Mouse (Mus musculus): ENCODE measurements at regions not wholly inside any gene's neighbourhood (a gene's known extent, or its start where the extent isn't known, plus 50 kb on each side); places are given as distances from the start of the nearest gene placed in this dataset.

DNA sequence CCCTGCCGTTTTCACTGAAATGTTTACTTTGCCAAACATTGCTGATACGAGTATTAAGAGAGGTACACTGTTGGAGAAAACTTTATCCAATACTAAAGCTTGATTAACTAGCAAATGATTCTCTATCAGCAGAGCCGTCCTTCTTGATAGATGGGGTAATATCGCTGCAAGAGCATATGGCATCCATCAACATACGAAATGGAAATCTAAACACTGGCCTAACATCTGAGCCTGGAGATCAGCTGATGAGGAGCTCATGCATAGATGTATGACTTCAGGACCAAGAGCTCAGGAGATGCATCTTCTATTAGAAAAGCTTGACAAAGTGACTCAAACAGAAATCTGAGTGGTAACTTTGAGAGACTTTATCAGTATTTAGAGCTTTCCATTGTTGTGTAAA, 666.5 kb downstream of the Defb40 start:
- DNase-seq = no peak

GRCm38 (mm10) chr8:18310927-18311326, 667.1 kb downstream of the Defb40 start:
- no peak for DNase-seq

GRCm38 (mm10) chr8:18287536-18288237, 690.4 kb downstream of the Defb40 start:
- DNase-seq = peak; percentile 74

- peak; percentile 67 for DNase-seq
These were observed 698.1 kb downstream of the Defb40 start for GRCm38 (mm10) chr8:18279932-18280331.

- peak; percentile 35 for DNase-seq
These were observed 709.8 kb downstream of the Defb40 start for GRCm38 (mm10) chr8:18268301-18268700.

GRCm38 (mm10) chr8:18258287-18258961, 719.6 kb downstream of the Defb40 start:
- DNase-seq = no peak

GRCm38 (mm10) chr8:18246299-18246698, 731.8 kb downstream of the Defb40 start:
- DNase-seq = no peak

GRCm38 (mm10) chr8:18217599-18217998, 760.5 kb downstream of the Defb40 start:
- DNase-seq = no peak

DNA sequence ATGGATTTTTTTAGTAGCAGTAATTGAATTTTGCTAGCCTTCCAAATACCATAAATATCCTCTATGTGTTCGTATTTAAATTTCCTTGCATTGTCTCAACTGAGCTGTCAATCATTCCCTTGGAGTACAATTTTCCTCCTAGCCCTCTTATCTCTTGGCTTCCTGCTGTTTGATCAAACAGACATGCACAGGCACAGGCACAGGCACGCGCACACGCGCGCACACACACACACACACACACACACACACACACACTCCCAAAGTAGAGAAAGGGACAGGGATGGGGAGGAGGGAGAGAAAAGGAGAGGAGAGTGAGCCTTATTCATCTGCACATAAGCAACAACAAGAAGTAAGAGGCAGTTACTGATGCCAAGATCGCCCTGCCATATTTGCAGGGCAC, 760.9 kb downstream of the Defb40 start:
- DNase-seq = no peak

GRCm38 (mm10) chr8:18216516-18216915, 761.5 kb downstream of the Defb40 start:
- DNase-seq = no peak

GRCm38 (mm10) chr8:18210067-18210466, 768.0 kb downstream of the Defb40 start:
- no peak for DNase-seq

GRCm38 (mm10) chr8:18208658-18209057, 769.4 kb downstream of the Defb40 start:
- DNase-seq = no peak

DNA sequence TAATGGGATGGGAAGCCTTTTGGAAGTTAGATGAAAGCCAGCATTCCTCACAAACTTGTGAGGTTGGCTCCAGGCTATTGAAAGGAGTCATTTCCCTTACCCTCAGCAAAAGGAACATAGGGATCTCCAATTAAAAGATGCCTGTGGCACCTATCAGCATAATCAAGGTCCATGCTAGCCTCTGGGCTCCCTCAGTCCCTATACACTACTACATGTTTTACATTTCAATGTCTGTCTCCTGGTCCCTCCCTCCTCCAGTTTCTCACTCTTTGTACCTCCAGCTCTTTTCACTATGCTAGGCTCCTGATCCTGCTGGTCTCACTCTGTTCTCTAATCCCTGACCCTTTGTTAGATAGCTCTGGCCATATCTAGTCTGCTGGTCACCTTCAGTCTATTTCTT, 790.6 kb downstream of the Defb40 start:
- DNase-seq = no peak

GRCm38 (mm10) chr8:18175544-18176092, 802.4 kb downstream of the Defb40 start:
- no peak for DNase-seq

DNA sequence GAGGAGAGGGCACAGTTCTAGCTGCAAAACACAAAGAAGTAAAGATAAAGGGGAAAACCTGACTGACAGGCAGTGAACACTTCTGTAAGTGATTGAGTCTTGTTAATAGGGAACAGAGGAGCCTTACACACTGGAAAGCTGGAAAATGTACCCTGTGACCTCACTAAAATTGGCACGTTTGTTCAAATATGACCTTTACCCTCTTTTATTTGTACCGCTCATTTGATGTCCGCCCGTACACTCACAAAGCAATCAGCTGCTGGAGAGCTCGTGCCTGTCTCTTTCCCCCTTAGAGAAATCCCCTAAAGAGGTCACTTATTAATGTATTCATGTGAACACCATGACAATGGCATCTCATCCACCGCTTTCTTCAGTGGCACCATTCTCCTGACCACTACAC, 819.4 kb downstream of the Defb40 start:
- DNase-seq = no peak

- DNase-seq = no peak
These were observed 862.6 kb downstream of the Defb40 start for GRCm38 (mm10) chr8:18115333-18116044.

DNA sequence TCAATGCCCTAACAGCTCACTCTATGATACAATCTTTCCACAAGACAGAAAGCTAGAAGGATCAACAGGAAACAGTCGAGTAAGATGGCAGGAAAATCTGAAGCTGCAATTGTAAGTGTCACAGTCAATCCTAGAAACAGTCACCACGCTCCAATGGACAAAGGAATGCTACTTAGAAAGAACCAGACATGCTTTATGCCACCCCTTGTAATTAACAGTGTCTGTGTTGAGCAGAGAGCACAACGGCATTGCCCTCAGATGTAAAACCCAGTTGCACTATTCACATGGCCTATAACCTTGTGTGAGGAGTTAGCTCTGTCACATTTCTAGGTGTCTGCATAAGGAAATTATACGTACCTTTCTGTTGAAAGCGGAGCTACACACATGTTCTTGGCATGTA, 864.8 kb downstream of the Defb40 start:
- DNase-seq = peak; percentile 1

GRCm38 (mm10) chr8:18109480-18109879, 868.6 kb downstream of the Defb40 start:
- DNase-seq = no peak

GRCm38 (mm10) chr8:18106827-18107226, 871.2 kb downstream of the Defb40 start:
- DNase-seq = no peak

GRCm38 (mm10) chr8:18065456-18065855, 912.6 kb downstream of the Defb40 start:
- no peak for DNase-seq

- peak; percentile 55 for DNase-seq
These were observed 918.5 kb downstream of the Defb40 start for GRCm38 (mm10) chr8:18059526-18059925.

- no peak for DNase-seq
These were observed 956.9 kb downstream of the Defb40 start for GRCm38 (mm10) chr8:18021196-18021595.

DNA sequence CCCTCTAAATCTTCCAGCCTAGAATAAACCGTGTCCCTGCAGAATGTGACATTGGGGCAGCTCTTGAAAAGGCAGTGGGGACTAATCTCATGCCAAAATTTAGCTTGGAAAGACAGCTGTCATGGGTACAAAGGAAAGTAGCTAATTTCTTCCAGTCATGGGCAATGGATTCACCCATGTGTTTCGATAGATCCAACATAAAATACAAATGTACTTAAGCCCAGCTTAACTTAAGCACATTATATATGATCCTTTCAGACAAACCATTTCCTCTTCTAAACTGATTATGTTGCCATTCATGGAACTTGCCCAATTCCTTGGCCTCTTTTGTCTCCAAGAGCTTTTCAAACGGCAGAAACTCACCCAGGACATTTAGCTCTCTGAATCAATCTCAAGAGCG, 970.5 kb downstream of the Defb40 start:
- DNase-seq = no peak

DNA sequence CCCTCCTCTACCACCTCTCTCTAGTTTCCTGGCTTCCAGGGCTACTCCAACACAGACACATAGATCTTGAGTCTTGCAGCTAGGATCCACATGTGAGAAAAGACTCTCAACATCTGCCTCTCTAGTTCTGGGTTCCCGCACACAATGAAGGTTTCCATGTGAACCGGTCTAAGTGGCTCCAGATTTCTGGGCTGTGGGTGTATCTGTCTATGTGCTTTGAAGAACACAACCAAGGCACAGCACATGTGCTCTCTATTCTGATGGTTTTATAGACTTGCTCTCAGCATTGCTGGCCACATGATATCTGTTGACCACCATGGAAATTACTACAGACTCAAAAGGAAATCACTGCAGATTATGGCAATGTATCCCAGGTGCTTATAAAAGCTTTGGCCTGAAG, 972.4 kb downstream of the Defb40 start:
- DNase-seq = no peak

All from heart, adult 11 months (tissue).